Mouse (Mus musculus) limb, embryonic 15.5 days (tissue): ENCODE data around the gene Eif4a1. TPM values are rescaled to one million over a fixed set of nuclear protein-coding genes. Genes with fewer than 3 reads are reported as not detected.

Experiments
- ATAC-seq: fragments of 200-750 bp; cut with Nextera tagmentation; 2 replicates; pipeline ENCODE4 v1.8.0; 2017; ENCODE audit warnings: low read depth, moderate TSS enrichment; ENCODE audit not compliant: insufficient number of reproducible peaks, low FRiP score, low TSS enrichment
- H3K27ac ChIP-seq: fragments of 300-500 bp; sonication (generic); 2 replicates; pipeline ENCODE4 v1.5.1; 2015; ENCODE audit warnings: moderate library complexity, mild to moderate bottlenecking, inconsistent platforms
- H3K27me3 ChIP-seq: fragments of 300-500 bp; sonication (generic); 2 replicates; pipeline ENCODE4 v1.6.1; 2015; ENCODE audit warnings: inconsistent platforms
- H3K36me3 ChIP-seq: fragments of 300-500 bp; sonication (generic); 2 replicates; pipeline ENCODE4 v1.6.1; 2015; ENCODE audit warnings: inconsistent platforms
- H3K4me1 ChIP-seq: fragments of 300-500 bp; sonication (generic); 2 replicates; pipeline ENCODE4 v1.6.1; 2015; ENCODE audit warnings: inconsistent platforms
- H3K4me2 ChIP-seq: fragments of 300-500 bp; sonication (generic); 2 replicates; pipeline ENCODE4 v1.6.1; 2015; ENCODE audit warnings: mild to moderate bottlenecking, inconsistent platforms
- H3K4me3 ChIP-seq: fragments of 300-500 bp; sonication (generic); 2 replicates; pipeline ENCODE4 v1.5.1; 2015; ENCODE audit warnings: mild to moderate bottlenecking, inconsistent platforms
- H3K9ac ChIP-seq: fragments of 300-500 bp; sonication (generic); 2 replicates; pipeline ENCODE4 v1.6.1; 2015; ENCODE audit warnings: inconsistent platforms
- H3K9me3 ChIP-seq: fragments of 300-500 bp; sonication (generic); 2 replicates; pipeline ENCODE4 v1.6.1; 2016; ENCODE audit warnings: inconsistent platforms
- WGBS: fragments of 180-500 bp; shearing (Covaris S2); methylation state at CpG from one replicate; pipeline ENCODE4 v1.1.7; 2015; 5-methylcytosine and 5-hydroxymethylcytosine counted together
- microRNA counts: library from miRNA; unstranded; fragments of <30 nt; microRNA quantifications from one replicate; lab custom pipeline; 2016
- microRNA-seq: library from miRNA; unstranded; fragments of <30 nt; microRNA quantifications from one replicate; pipeline ENCODE4, GENCODE M21; 2016
- polyA plus RNA-seq: library from polyadenylated mRNA; unstranded; fragments of >200 nt; fragmentation: Nextera tagmentation; extraction: Ambion mirVana; gene quantifications from 2 replicates; pipeline ENCODE4 v1.2.1, GENCODE M21; 2015

The Eif4a1 gene
- polyA plus RNA-seq, 1 experiment from 2014 or later: 443 TPM

DNA sequence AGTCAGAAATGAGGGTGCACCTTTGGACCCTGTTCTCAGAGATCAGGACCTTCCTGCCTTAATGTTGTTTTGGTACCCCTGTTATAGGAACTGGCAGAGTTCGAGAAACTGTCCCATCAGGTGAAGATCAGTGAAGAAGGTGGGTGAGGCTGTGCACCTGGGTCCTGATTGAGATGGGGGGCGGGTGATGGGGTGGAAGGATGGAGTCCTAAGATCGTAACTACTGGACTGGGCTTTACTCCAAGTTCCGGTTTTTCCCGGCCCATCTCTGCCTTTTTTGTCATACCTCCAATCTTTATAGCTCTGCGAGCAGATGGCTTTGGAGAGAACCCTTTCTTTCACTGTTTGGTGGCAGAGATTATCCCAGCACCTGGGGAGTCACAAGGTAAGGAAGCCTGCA lies 49.8 kb downstream of the Eif4a1 start:
- H3K4me1 ChIP-seq: peaks cover 8% of the 10 kb centered on the region
- H3K27ac ChIP-seq: peak overlapping the region; percentile 55; the same call in 1 of the 2 replicates
- H3K4me2 ChIP-seq: peak overlapping the region; percentile 74
- H3K4me3 ChIP-seq: peak overlapping the region; percentile 49
- no peaks in the 10 kb centered on the region for H3K36me3 ChIP-seq
- 17% methylated on average over 6 of the region's 6 CpGs for WGBS
- H3K27me3 ChIP-seq: no peaks in the 10 kb centered on the region
- no peaks in the 10 kb centered on the region for H3K9me3 ChIP-seq
- peak overlapping the region; percentile 43 for H3K9ac ChIP-seq
- no peak for ATAC-seq

DNA sequence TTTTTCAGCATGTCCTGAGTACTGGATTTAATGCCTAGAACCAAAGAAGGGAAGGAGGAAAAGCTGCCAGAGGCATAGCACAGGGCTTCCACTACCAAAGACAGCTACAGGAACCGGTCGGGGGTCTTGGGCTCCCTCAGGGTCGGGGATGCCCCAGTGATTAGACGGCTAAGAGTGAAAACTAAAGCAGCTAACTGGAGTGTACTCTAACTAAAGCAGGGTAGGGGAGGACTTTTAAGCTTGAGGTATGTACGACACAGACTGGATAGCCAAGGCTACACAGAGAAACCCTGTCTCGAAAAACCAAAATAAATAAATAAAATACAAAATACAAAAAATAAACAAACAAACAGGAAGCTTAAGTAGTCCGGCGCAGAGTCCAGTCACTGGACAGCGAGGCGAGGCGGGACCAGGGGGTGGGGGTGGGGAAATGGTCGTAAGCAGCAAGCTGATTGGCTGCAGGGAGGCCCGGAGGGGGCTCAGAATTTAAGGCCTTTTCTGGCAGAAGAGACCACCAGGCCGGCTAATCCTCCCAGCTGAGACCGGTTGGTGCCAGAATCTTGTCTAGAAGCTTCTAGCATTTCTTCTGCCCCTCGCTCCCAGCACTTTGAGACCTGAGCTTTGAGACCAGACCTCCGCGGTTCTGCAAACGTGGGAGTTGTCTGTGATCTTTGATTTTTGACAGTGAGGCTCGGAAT lies 50.5 kb downstream of the Eif4a1 start, which contains the start of gene Sat2:
TSS of gene Sat2 (plus strand) at position 454 of the 698 bp plus-strand sequence.
- peak within 1 kb of the TSS; percentile 49 for H3K4me3 ChIP-seq
- no peaks in the 10 kb centered on the region for H3K9me3 ChIP-seq
- H3K27ac ChIP-seq: peak within 1 kb of the TSS; percentile 55
- no peaks in the 10 kb centered on the region for H3K36me3 ChIP-seq
- ATAC-seq: peak; percentile 64
- peak within 1 kb of the TSS; percentile 43 for H3K9ac ChIP-seq
- 0 out of 2 replicates have a peak, but pooled peaks cover 5% of the 10 kb centered on the region for H3K27me3 ChIP-seq
- peak within 1 kb of the TSS; percentile 74 for H3K4me2 ChIP-seq
- H3K4me1 ChIP-seq: peaks cover 8% of the 10 kb centered on the region
- WGBS: 2% methylated on average over 20 of the region's 20 CpGs

DNA sequence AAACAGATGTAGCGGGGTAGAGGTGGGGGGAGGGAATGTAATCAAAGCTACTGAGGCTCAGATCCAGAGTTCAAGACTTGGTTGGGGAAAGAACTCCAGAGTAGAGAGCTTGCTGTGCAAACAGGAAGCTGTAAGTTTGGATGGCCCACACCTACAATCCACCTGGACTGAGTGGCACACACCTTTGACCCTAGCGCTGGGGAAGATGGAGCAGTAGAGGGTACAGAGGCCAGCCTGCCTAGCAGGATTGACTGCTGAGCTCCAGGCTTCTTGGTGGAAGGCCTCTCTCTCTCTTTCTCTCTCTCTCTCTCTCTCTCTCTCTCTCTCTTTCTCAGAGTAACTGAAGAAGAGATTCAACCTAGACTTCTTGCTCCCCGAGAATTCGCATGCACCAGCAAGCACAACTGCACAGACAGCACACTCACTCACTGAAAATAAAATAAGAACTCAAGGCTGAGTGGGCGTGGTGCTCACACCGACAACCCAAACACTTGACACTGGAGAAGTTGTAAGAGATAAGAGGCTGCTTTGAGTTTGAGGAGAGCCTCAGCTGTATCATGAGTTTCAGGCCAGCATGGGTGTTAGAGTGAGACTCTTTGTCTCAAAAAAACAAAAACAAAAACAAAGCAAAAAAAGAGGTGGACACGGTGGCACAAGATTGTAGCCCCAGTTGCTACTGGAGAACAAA lies 51.7 kb downstream of the Eif4a1 start:
- no peak overlapping the region for H3K9ac ChIP-seq
- H3K36me3 ChIP-seq: no peaks in the 10 kb centered on the region
- no peak overlapping the region for H3K27ac ChIP-seq
- no peak overlapping the region for H3K4me2 ChIP-seq
- no peaks in the 10 kb centered on the region for H3K9me3 ChIP-seq
- H3K4me1 ChIP-seq: peaks cover 8% of the 10 kb centered on the region
- H3K4me3 ChIP-seq: no peak overlapping the region
- WGBS: 79% methylated on average over 7 of the region's 7 CpGs
- ATAC-seq: no peak
- H3K27me3 ChIP-seq: 0 out of 2 replicates have a peak, but pooled peaks cover 7% of the 10 kb centered on the region

DNA sequence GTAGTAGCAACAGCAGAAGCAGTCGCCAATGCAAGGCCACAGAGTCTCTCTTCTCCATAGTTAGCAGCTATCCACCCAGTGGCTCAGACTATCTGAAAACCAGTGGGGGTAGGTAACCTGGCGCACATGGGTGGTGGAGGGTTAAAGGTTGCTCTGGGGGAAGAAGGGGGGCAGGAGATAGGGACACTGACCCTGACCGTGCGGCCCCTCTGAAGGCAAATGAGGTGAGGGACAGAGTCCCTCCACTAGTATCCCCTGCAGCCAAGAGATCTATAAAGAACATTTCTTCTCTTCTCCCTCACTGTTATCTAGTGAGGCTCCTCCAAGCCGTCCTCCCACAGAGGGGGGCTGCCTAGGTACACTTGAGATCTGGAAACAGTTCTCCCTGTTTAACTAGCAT lies 54.4 kb downstream of the Eif4a1 start, which contains the start of gene Shbg:
TSS of gene Shbg (minus strand) at position 101 of the 400 bp plus-strand sequence.
- no peak within 1 kb of the TSS for H3K4me3 ChIP-seq
- H3K36me3 ChIP-seq: no peaks in the 10 kb centered on the region
- H3K9me3 ChIP-seq: no peaks in the 10 kb centered on the region
- 69% methylated on average over 5 of the region's 5 CpGs for WGBS
- H3K4me1 ChIP-seq: peaks cover 11% of the 10 kb centered on the region
- H3K27ac ChIP-seq: no peak within 1 kb of the TSS
- H3K9ac ChIP-seq: no peak within 1 kb of the TSS
- no peak for ATAC-seq
- H3K27me3 ChIP-seq: 0 out of 2 replicates have a peak, but pooled peaks cover 7% of the 10 kb centered on the region
- H3K4me2 ChIP-seq: no peak within 1 kb of the TSS

MicroRNA genes within 50 kb of the gene (microRNA counts, 519-probe panel; counts per million panel counts)
- microRNA mmu-miR-1934 (lab: Ali Mortazavi, UCI): not detected
- microRNA mmu-miR-467f (lab: Ali Mortazavi, UCI): 3,497 counts per million, percentile 82 among the panel's probes with 10 or more counts

Small RNA genes lying within 50 kb of the gene (microRNA-seq; reads per million reads assigned to microRNA genes)
- gene Mir1934: 2.7 reads per million, percentile 6 among the genes with 10 or more reads in this experiment
- not detected for gene Mir467f

Other genes with a start within 250 kb of the Eif4a1 start
- gene Dnah2, start 123.3 kb downstream of the Eif4a1 start, polyA plus RNA-seq: 2.0 and 3.0 TPM in 2 replicates
- gene Efnb3, start 112.2 kb downstream of the Eif4a1 start, polyA plus RNA-seq: 27.9 and 33.2 TPM in 2 replicates
- 23.6 and 24.8 TPM in 2 replicates for gene Wrap53, start 92.2 kb downstream of the Eif4a1 start, polyA plus RNA-seq
- 132 and 134 TPM in 2 replicates for gene Trp53, start 92.1 kb downstream of the Eif4a1 start, polyA plus RNA-seq
- 8.2 and 10.5 TPM in 2 replicates for gene Atp1b2, start 66.5 kb downstream of the Eif4a1 start, polyA plus RNA-seq
- not detected in 2 replicates for gene Shbg, start 54.5 kb downstream of the Eif4a1 start, polyA plus RNA-seq
- 15.7 and 16.2 TPM in 2 replicates for gene Sat2, start 50.4 kb downstream of the Eif4a1 start, polyA plus RNA-seq
- 26.8 and 27.1 TPM in 2 replicates for gene Fxr2, start 39.4 kb downstream of the Eif4a1 start, polyA plus RNA-seq
- 3.2 and 4.8 TPM in 2 replicates for gene Sox15, start 17.1 kb downstream of the Eif4a1 start, polyA plus RNA-seq
- 58.9 and 63.9 TPM in 2 replicates for gene Mpdu1, start 9.8 kb downstream of the Eif4a1 start, polyA plus RNA-seq
- gene Cd68, start 6.3 kb downstream of the Eif4a1 start, polyA plus RNA-seq: 18.2 and 24.1 TPM in 2 replicates
- gene Senp3, start 9.7 kb upstream of the Eif4a1 start, polyA plus RNA-seq: 87.5 and 87.9 TPM in 2 replicates
- 0.73 and 0.87 TPM in 2 replicates for gene Tnfsf13, start 13.4 kb upstream of the Eif4a1 start, polyA plus RNA-seq
- 10.8 and 12.9 TPM in 2 replicates for gene Tnfsf12, start 23.4 kb upstream of the Eif4a1 start, polyA plus RNA-seq
- 4.8 and 5.7 TPM in 2 replicates for gene Tnfsfm13, start 23.7 kb upstream of the Eif4a1 start, polyA plus RNA-seq
- 20.0 and 20.9 TPM in 2 replicates for gene Polr2a, start 86.2 kb upstream of the Eif4a1 start, polyA plus RNA-seq
- gene Slc35g3, start 89.5 kb upstream of the Eif4a1 start, polyA plus RNA-seq: 0.09 and 0.15 TPM in 2 replicates
- 5.1 and 5.4 TPM in 2 replicates for gene Zbtb4, start 93.5 kb upstream of the Eif4a1 start, polyA plus RNA-seq
- 18.6 and 30.0 TPM in 2 replicates for gene Chrnb1, start 123.5 kb upstream of the Eif4a1 start, polyA plus RNA-seq
- gene Fgf11, start 129.4 kb upstream of the Eif4a1 start, polyA plus RNA-seq: 3.4 and 3.9 TPM in 2 replicates
- 8.1 and 8.9 TPM in 2 replicates for gene Tmem102, start 133.2 kb upstream of the Eif4a1 start, polyA plus RNA-seq
- not detected in 2 replicates for gene Gm39566, start 142.9 kb upstream of the Eif4a1 start, polyA plus RNA-seq
- gene Spem2, start 146.0 kb upstream of the Eif4a1 start, polyA plus RNA-seq: not detected in 2 replicates
- gene Spem1, start 149.8 kb upstream of the Eif4a1 start, polyA plus RNA-seq: 0.28 TPM in 1 of 2 replicates, not detected in the other
- 7.6 and 8.7 TPM in 2 replicates for gene Nlgn2, start 165.4 kb upstream of the Eif4a1 start, polyA plus RNA-seq
- gene Tmem256, start 166.1 kb upstream of the Eif4a1 start, polyA plus RNA-seq: 325 and 365 TPM in 2 replicates
- gene Plscr3, start 174.0 kb upstream of the Eif4a1 start, polyA plus RNA-seq: 132 and 134 TPM in 2 replicates
- 4.1 and 5.0 TPM in 2 replicates for gene Tnk1, start 186.3 kb upstream of the Eif4a1 start, polyA plus RNA-seq
- 0.31 and 0.73 TPM in 2 replicates for gene Tmem95, start 205.6 kb upstream of the Eif4a1 start, polyA plus RNA-seq
- 20.5 TPM in 2 replicates for gene Kctd11, start 209.0 kb upstream of the Eif4a1 start, polyA plus RNA-seq
- gene Acap1, start 223.1 kb upstream of the Eif4a1 start, polyA plus RNA-seq: 2.7 and 3.1 TPM in 2 replicates
- 7.6 and 8.4 TPM in 2 replicates for gene 2810408A11Rik, start 228.6 kb upstream of the Eif4a1 start, polyA plus RNA-seq
- gene Neurl4, start 228.6 kb upstream of the Eif4a1 start, polyA plus RNA-seq: 7.1 and 7.3 TPM in 2 replicates
- gene Gps2, start 241.5 kb upstream of the Eif4a1 start, polyA plus RNA-seq: 71.5 and 77.1 TPM in 2 replicates
- 1,601 and 1,681 TPM in 2 replicates for gene Eif5a, start 249.5 kb upstream of the Eif4a1 start, polyA plus RNA-seq